ENCODE assay signal across 8 mouse cellular contexts in the genomic region with DNA sequence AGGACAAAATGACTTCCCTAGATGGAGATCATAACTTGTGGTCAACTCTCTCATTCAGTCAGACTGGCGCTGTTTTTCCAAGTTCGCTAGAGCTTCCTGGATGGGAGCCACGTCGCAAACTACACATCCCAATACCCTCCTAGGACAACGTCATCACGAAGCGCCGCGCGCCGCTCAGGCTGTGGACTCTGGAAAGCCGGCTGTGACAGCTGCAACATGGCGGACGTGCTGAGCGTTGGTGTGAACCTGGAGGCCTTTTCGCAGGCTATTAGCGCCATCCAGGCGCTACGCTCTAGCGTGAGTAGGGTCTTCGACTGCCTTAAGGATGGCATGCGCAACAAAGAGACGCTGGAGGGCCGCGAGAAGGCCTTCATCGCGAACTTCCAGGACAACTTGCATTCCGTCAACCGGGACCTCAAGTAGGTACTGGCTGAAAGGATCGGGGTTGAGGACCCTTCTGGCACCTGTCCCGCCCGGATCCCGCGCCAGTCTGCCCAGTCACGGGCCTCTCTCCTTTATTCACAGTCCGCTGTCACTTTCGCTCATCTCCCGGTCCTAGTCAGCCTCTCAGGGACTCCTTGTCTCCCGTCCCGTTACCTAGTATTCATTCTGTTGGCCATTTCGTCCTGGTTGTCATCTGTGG. TPM values are rescaled to one million over a fixed set of nuclear protein-coding genes. Genes with fewer than 3 reads are reported as not detected.
DNase-seq lines count a peak whose midpoint lies in the region; ATAC-seq lines count a peak whose summit lies in the region.

A gene (plus strand): TSS at position 191 of the 643 bp plus-strand sequence.

- peak; percentile 95 for DNase-seq in R1 (ENCODE audit: low read depth, low spot score)
- peak; percentile 97 to 98 for DNase-seq in cerebellum, postnatal 25 days
- peak; percentile 93 for DNase-seq in frontal cortex, postnatal 25 days (ENCODE audit: low spot score in 2 of 2)
- peak; percentile 97 for DNase-seq in hindbrain, embryonic 14.5 days (ENCODE audit: low spot score)
- DNase-seq in layer of hippocampus, postnatal 36 days = peak; percentile 96 to 97
- DNase-seq in lung, postnatal 36 days = peak; percentile 99
- DNase-seq in retina, postnatal 1 day = peak; percentile 98
- DNase-seq in urinary bladder, adult 18-20 months (ENCODE audit: low spot score in 2 of 2) = peak; percentile 92 to 94

- H3K9me3 ChIP-seq in hindbrain, embryonic 14.5 days (ENCODE audit: control insufficient read depth, low read length) = no peaks in the 10 kb centered on the region

- peak; percentile 98 for ATAC-seq in hindbrain, embryonic 14.5 days (ENCODE audit: low FRiP score)

- peak within 1 kb of the TSS; percentile 59 for H3K4me3 ChIP-seq in hindbrain, embryonic 14.5 days (replicated peaks; ENCODE audit: low read length)

- H3K4me2 ChIP-seq in hindbrain, embryonic 14.5 days (replicated peaks) = peak within 1 kb of the TSS; percentile 75

- H3K4me1 ChIP-seq in hindbrain, embryonic 14.5 days (replicated peaks; ENCODE audit: control insufficient read depth, insufficient read depth, low read length) = peaks cover 17% of the 10 kb centered on the region

- 0 out of 2 replicates have a peak, but pooled peaks cover 4% of the 10 kb centered on the region for H3K27me3 ChIP-seq in hindbrain, embryonic 14.5 days (ENCODE audit: control insufficient read depth, insufficient read depth, low read length)

- peak within 1 kb of the TSS; percentile 67 for H3K9ac ChIP-seq in hindbrain, embryonic 14.5 days

- peak within 1 kb of the TSS; percentile 45 for H3K27ac ChIP-seq in hindbrain, embryonic 14.5 days

- H3K36me3 ChIP-seq in hindbrain, embryonic 14.5 days (replicated peaks; ENCODE audit: control insufficient read depth, insufficient read depth) = peaks cover 20% of the 10 kb centered on the region

- 1% methylated on average over 41 of the region's 41 CpGs for WGBS in hindbrain, embryonic 14.5 days

RNA-seq across cellular contexts. Expression of the gene that starts here (rescaled TPM):
- 68.0 and 71.9 TPM in 2 replicates for polyA plus RNA-seq in hindbrain, embryonic 14.5 days (2014; fragmentation: Nextera tagmentation; extraction: Ambion mirVana)
- total RNA-seq in layer of hippocampus, postnatal 36 days (2021) = 10 to 100 TPM; 43.4 to 48.7 TPM

Comparison
In these comparisons a context has a peak if more than half of its experiments do, and no peak if none do; other contexts are left out.
1. Peak in every context shown above with its lines: DNase-seq, ATAC-seq, H3K4me3 ChIP-seq and H3K27ac ChIP-seq.